8 mouse cellular contexts compared by ENCODE assay signal in genomic region chr10:62332514-62332913, GRCm38 (mm10). TPM values are rescaled to one million over a fixed set of nuclear protein-coding genes. Genes with fewer than 3 reads are reported as not detected.
DNase-seq lines count a peak whose midpoint lies in the region; ATAC-seq and TF ChIP-seq lines count a peak whose summit lies in the region.

No protein-coding gene starts in this region.

- H3K4me1 ChIP-seq in intestine, postnatal 0 days (replicated peaks; ENCODE audit: control insufficient read depth, insufficient read depth, low read length): no peaks in the 10 kb centered on the region

- no peak for TF ChIP-seq CTCF in intestine, postnatal 0 days (IDR thresholded peaks at IDR 0.05; ENCODE audit: low read depth)

- no peaks in the 10 kb centered on the region for H3K27me3 ChIP-seq in intestine, postnatal 0 days (replicated peaks; ENCODE audit: control insufficient read depth, insufficient read depth, low read length)

- peak overlapping the region; percentile 41 for H3K4me2 ChIP-seq in intestine, postnatal 0 days (replicated peaks; ENCODE audit: low read depth)

- H3K27ac ChIP-seq in intestine, postnatal 0 days (ENCODE audit: low read depth, low read length): no peak overlapping the region

- intact Hi-C loops in gastrocnemius, postnatal 14 days (cut with DNase I; ENCODE audit: low total_unique reads): no loop called here

- no peak overlapping the region for H3K9ac ChIP-seq in intestine, postnatal 0 days (ENCODE audit: low read depth, low read length)

- no peaks in the 10 kb centered on the region for H3K36me3 ChIP-seq in intestine, postnatal 0 days (ENCODE audit: control insufficient read depth, insufficient read depth)

- peak; percentile 80 for ATAC-seq in erythroid progenitor cell, adult 5-6 weeks (replicated peaks; ENCODE audit: low FRiP score, poor library complexity, severe bottlenecking)
- ATAC-seq in intestine, postnatal 0 days: peak; percentile 70

- H3K4me3 ChIP-seq in intestine, postnatal 0 days (ENCODE audit: low read depth, low read length): no peak overlapping the region

- WGBS in intestine, postnatal 0 days: 19% methylated on average over 7 of the region's 7 CpGs

- DNase-seq in gastrocnemius, adult 18-20 months (ENCODE audit: low spot score): peak; percentile 13
- DNase-seq in gastrocnemius, postnatal 25 days: no peak
- peak; percentile 20 for DNase-seq in adrenal gland, postnatal 25 days
- peak; percentile 86 for DNase-seq in liver
- DNase-seq in right cerebral cortex, postnatal 10 days (ENCODE audit: low spot score in 2 of 2): peak; percentile 60 to 70
- DNase-seq in gastrocnemius, postnatal 14 days: no peak

- H3K9me3 ChIP-seq in intestine, postnatal 0 days (ENCODE audit: control insufficient read depth): no peaks in the 10 kb centered on the region

RNA-seq across cellular contexts. Expression of gene Hk1, which starts 47.2 kb away (rescaled TPM):
- total RNA-seq in gastrocnemius, adult 18-20 months (2021): 1 to 10 TPM; 4.7 to 7.2 TPM
- 1 to 10 TPM; 7.1 to 8.5 TPM for total RNA-seq in gastrocnemius, postnatal 25 days (2021)
- total RNA-seq in adrenal gland, postnatal 25 days (2021): 20.7 and 27.9 TPM in 2 replicates
- total RNA-seq in erythroid progenitor cell, adult 5-6 weeks (2015; ENCODE audit: low replicate concordance): 101 and 130 TPM in 2 replicates
- 269 and 272 TPM in 2 replicates for total RNA-seq in erythroid progenitor cell, adult 5-6 weeks (2017; ENCODE audit: low replicate concordance)
- polyA plus RNA-seq in intestine, postnatal 0 days (2015; fragmentation: Nextera tagmentation; extraction: Ambion mirVana): 10.1 and 11.1 TPM in 2 replicates
- total RNA-seq in gastrocnemius, postnatal 14 days (2021): 10 to 100 TPM; 12.6 to 16.3 TPM

Comparison
In these comparisons a context has a peak if more than half of its experiments do, and no peak if none do; other contexts are left out.
1. DNase-seq: peak in gastrocnemius, adult 18-20 months (single experiment), adrenal gland, postnatal 25 days (single experiment), liver (single experiment) and right cerebral cortex, postnatal 10 days (2 of 2); none in gastrocnemius, postnatal 25 days (single experiment) and gastrocnemius, postnatal 14 days (single experiment).